Mouse (Mus musculus): ENCODE data around the gene Lrrc23. TPM values are rescaled to one million over a fixed set of nuclear protein-coding genes. Genes with fewer than 3 reads are reported as not detected.
A peak's percentile ranks its signal among the peaks of the same experiment; 100 is the strongest.

Gene Lrrc23
- polyA plus RNA-seq, 1 experiment from 2014 or later = 0.38 TPM

GRCm38 (mm10) chr6:124746654-124747632 is 32.6 kb downstream of the Lrrc23 start:
- Histone ChIP-seq H3K36me3 (peaks cover 70% of the 10 kb centered on the region), H3K9ac (replicated peaks) (peak overlapping the region; percentile 23; the same call in 1 of the 2 replicates), H3K9me3 (no peaks in the 10 kb centered on the region), H3K4me3 (replicated peaks) (peak overlapping the region; percentile 47), H3K4me1 (replicated peaks) (peaks cover 25% of the 10 kb centered on the region), H3K4me2 (peak overlapping the region; percentile 89), H3K27me3 (no peaks in the 10 kb centered on the region), H3K27ac (peak overlapping the region; percentile 93; the same call in 1 of the 2 replicates)
- WGBS = 90% methylated on average over 7 of the region's 7 CpGs
- no peak for ATAC-seq (ENCODE audit: insufficient number of reproducible peaks, insufficient read depth, low FRiP score, low TSS enrichment, low read depth)

GRCm38 (mm10) chr6:124746296-124746605 is 33.3 kb downstream of the Lrrc23 start:
- no peaks in the 10 kb centered on the region for H3K9me3 ChIP-seq
- ATAC-seq (ENCODE audit: insufficient number of reproducible peaks, insufficient read depth, low FRiP score, low TSS enrichment, low read depth) = peak; percentile 9
- WGBS = 12% methylated on average over 8 of the region's 8 CpGs
- peak overlapping the region; percentile 47 for H3K4me3 ChIP-seq (replicated peaks)
- no peaks in the 10 kb centered on the region for H3K27me3 ChIP-seq
- H3K4me1 ChIP-seq (replicated peaks) = peaks cover 30% of the 10 kb centered on the region
- H3K9ac ChIP-seq (replicated peaks) = peak overlapping the region; percentile 80
- H3K4me2 ChIP-seq = peak overlapping the region; percentile 89
- peaks cover 70% of the 10 kb centered on the region for H3K36me3 ChIP-seq
- peak overlapping the region; percentile 93 for H3K27ac ChIP-seq

GRCm38 (mm10) chr6:124745490-124746295 is 33.8 kb downstream of the Lrrc23 start:
- Histone ChIP-seq H3K9me3 (no peaks in the 10 kb centered on the region), H3K4me2 (peak overlapping the region; percentile 89), H3K27ac (peak overlapping the region; percentile 93), H3K4me3 (replicated peaks) (peak overlapping the region; percentile 47), H3K27me3 (no peaks in the 10 kb centered on the region), H3K9ac (replicated peaks) (peak overlapping the region; percentile 80), H3K4me1 (replicated peaks) (peaks cover 30% of the 10 kb centered on the region), H3K36me3 (peaks cover 70% of the 10 kb centered on the region)
- WGBS = under 1% methylated on average over 85 of the region's 85 CpGs
- ATAC-seq (ENCODE audit: insufficient number of reproducible peaks, insufficient read depth, low FRiP score, low TSS enrichment, low read depth) = peak; percentile 82

GRCm38 (mm10) chr6:124744755-124745321 is 34.7 kb downstream of the Lrrc23 start:
- Histone ChIP-seq H3K4me3 (replicated peaks) (peak overlapping the region; percentile 47), H3K4me2 (peak overlapping the region; percentile 89), H3K27ac (peak overlapping the region; percentile 93), H3K9ac (replicated peaks) (peak overlapping the region; percentile 50; the same call in 1 of the 2 replicates), H3K4me1 (replicated peaks) (peaks cover 31% of the 10 kb centered on the region), H3K9me3 (no peaks in the 10 kb centered on the region), H3K27me3 (no peaks in the 10 kb centered on the region), H3K36me3 (peaks cover 68% of the 10 kb centered on the region)
- WGBS = 72% methylated on average over 26 of the region's 26 CpGs
- no peak for ATAC-seq (ENCODE audit: insufficient number of reproducible peaks, insufficient read depth, low FRiP score, low TSS enrichment, low read depth)

- 89% methylated on average over 8 of the region's 8 CpGs for WGBS
- Histone ChIP-seq H3K27me3 (no peaks in the 10 kb centered on the region), H3K4me3 (replicated peaks) (no peak overlapping the region), H3K9ac (replicated peaks) (no peak overlapping the region), H3K4me2 (no peak overlapping the region), H3K36me3 (peaks cover 63% of the 10 kb centered on the region), H3K4me1 (replicated peaks) (peaks cover 43% of the 10 kb centered on the region), H3K27ac (no peak overlapping the region), H3K9me3 (no peaks in the 10 kb centered on the region)
- no peak for ATAC-seq (ENCODE audit: insufficient number of reproducible peaks, insufficient read depth, low FRiP score, low TSS enrichment, low read depth)
Observed at GRCm38 (mm10) chr6:124743647-124744046, 35.9 kb downstream of the Lrrc23 start.

GRCm38 (mm10) chr6:124742839-124743514 is 36.5 kb downstream of the Lrrc23 start:
- Histone ChIP-seq H3K27me3 (no peaks in the 10 kb centered on the region), H3K4me1 (replicated peaks) (peaks cover 48% of the 10 kb centered on the region), H3K9me3 (no peaks in the 10 kb centered on the region), H3K27ac (peak overlapping the region; percentile 7; the same call in 1 of the 2 replicates), H3K4me2 (no peak overlapping the region), H3K9ac (replicated peaks) (no peak overlapping the region), H3K36me3 (peaks cover 58% of the 10 kb centered on the region), H3K4me3 (replicated peaks) (no peak overlapping the region)
- WGBS = 89% methylated on average over 15 of the region's 15 CpGs
- ATAC-seq (ENCODE audit: insufficient number of reproducible peaks, insufficient read depth, low FRiP score, low TSS enrichment, low read depth) = no peak

GRCm38 (mm10) chr6:124741842-124742241 is 37.7 kb downstream of the Lrrc23 start:
- peaks cover 46% of the 10 kb centered on the region for H3K36me3 ChIP-seq

GRCm38 (mm10) chr6:124740888-124741761 is 38.4 kb downstream of the Lrrc23 start, which contains the start of gene Grcc10:
Grcc10 (minus strand) TSS chr6:124741374.
- H3K4me2 ChIP-seq = peak within 1 kb of the TSS; percentile 73
- H3K36me3 ChIP-seq = peaks cover 39% of the 10 kb centered on the region
- H3K4me1 ChIP-seq (replicated peaks) = peaks cover 36% of the 10 kb centered on the region
- WGBS = under 1% methylated on average over 41 of the region's 41 CpGs
- peak within 1 kb of the TSS; percentile 90 for H3K9ac ChIP-seq (replicated peaks)
- H3K4me3 ChIP-seq (replicated peaks) = peak within 1 kb of the TSS; percentile 57
- ATAC-seq (ENCODE audit: insufficient number of reproducible peaks, insufficient read depth, low FRiP score, low TSS enrichment, low read depth) = peak; percentile 66
- no peaks in the 10 kb centered on the region for H3K9me3 ChIP-seq
- no peaks in the 10 kb centered on the region for H3K27me3 ChIP-seq
- H3K27ac ChIP-seq = peak within 1 kb of the TSS; percentile 100

More at GRCm38 (mm10) chr6:124741842-124742241, 37.7 kb downstream of the Lrrc23 start:
- Histone ChIP-seq H3K4me3 (replicated peaks) (peak overlapping the region; percentile 57), H3K4me1 (replicated peaks) (peaks cover 43% of the 10 kb centered on the region), H3K27ac (peak overlapping the region; percentile 100), H3K9ac (replicated peaks) (no peak overlapping the region; the same call in 1 of the 2 replicates), H3K4me2 (peak overlapping the region; percentile 73), H3K9me3 (no peaks in the 10 kb centered on the region), H3K27me3 (no peaks in the 10 kb centered on the region)
- no peak for ATAC-seq (ENCODE audit: insufficient number of reproducible peaks, insufficient read depth, low FRiP score, low TSS enrichment, low read depth)
- WGBS = 70% methylated on average over 3 of the region's 3 CpGs

GRCm38 (mm10) chr6:124740211-124740887 is 39.2 kb downstream of the Lrrc23 start:
- Histone ChIP-seq H3K27ac (peak overlapping the region; percentile 100), H3K4me1 (replicated peaks) (peaks cover 32% of the 10 kb centered on the region), H3K4me2 (peak overlapping the region; percentile 73), H3K4me3 (replicated peaks) (peak overlapping the region; percentile 57), H3K9me3 (no peaks in the 10 kb centered on the region), H3K36me3 (peaks cover 38% of the 10 kb centered on the region), H3K27me3 (no peaks in the 10 kb centered on the region), H3K9ac (replicated peaks) (peak overlapping the region; percentile 90)
- peak; percentile 43; the same call in 1 of the 2 replicates for ATAC-seq (ENCODE audit: insufficient number of reproducible peaks, insufficient read depth, low FRiP score, low TSS enrichment, low read depth)
- WGBS = under 1% methylated on average over 29 of the region's 29 CpGs
